In genomic region chr6:43632871-43633270, GRCm38 (mm10) we compare ENCODE assay signal across 16 mouse cellular contexts.
"Had no signal": no experiment of that assay in that cellular context is flagged by ENCODE, and none has a peak within 500 bp of the region (broad histone marks: within the 10 kb centered on the region; RNA-seq: fewer than 3 reads in every experiment).

No protein-coding gene starts in this region.

- H3K27ac ChIP-seq: liver, embryonic 15.5 days; lung, embryonic 15.5 days; midbrain, embryonic 13.5 days; midbrain, embryonic 15.5 days; neural tube, embryonic 12.5 days; stomach, embryonic 15.5 days; stomach, postnatal 0 days had no signal

- H3K4me1 ChIP-seq: liver, embryonic 15.5 days; lung, embryonic 15.5 days; midbrain, embryonic 13.5 days; midbrain, embryonic 15.5 days; neural tube, embryonic 12.5 days; stomach, embryonic 15.5 days had no signal

- H3K9me3 ChIP-seq: liver, embryonic 15.5 days; lung, embryonic 15.5 days; megakaryocyte, embryonic 14.5 days; midbrain, embryonic 13.5 days; midbrain, embryonic 15.5 days; neural tube, embryonic 12.5 days; stomach, embryonic 15.5 days had no signal

- DNase-seq: liver, postnatal 0 days; lung, adult 2 months; lung, postnatal 4 days; right cerebral cortex, postnatal 14 days; thymus, adult 2 months; thymus, postnatal 25 days; thymus, postnatal 4 days had no signal

- H3K4me2 ChIP-seq: liver, embryonic 15.5 days; lung, embryonic 15.5 days; midbrain, embryonic 13.5 days; midbrain, embryonic 15.5 days; neural tube, embryonic 12.5 days; stomach, embryonic 15.5 days had no signal

- ATAC-seq: liver, postnatal 0 days; lung, postnatal 0 days; midbrain, embryonic 13.5 days; midbrain, embryonic 15.5 days had no signal

- H3K9ac ChIP-seq: liver, embryonic 15.5 days; liver, postnatal 0 days; lung, embryonic 15.5 days; midbrain, embryonic 13.5 days; midbrain, embryonic 15.5 days; neural tube, embryonic 12.5 days; stomach, embryonic 15.5 days had no signal

- H3K27me3 ChIP-seq: liver, embryonic 15.5 days; lung, embryonic 15.5 days; megakaryocyte, embryonic 14.5 days; midbrain, embryonic 13.5 days; midbrain, embryonic 15.5 days; neural tube, embryonic 12.5 days; stomach, embryonic 15.5 days had no signal

- H3K4me3 ChIP-seq: liver, embryonic 15.5 days; lung, embryonic 15.5 days; megakaryocyte, embryonic 14.5 days; midbrain, embryonic 13.5 days; midbrain, embryonic 15.5 days; neural tube, embryonic 12.5 days; stomach, embryonic 15.5 days had no signal

- H3K36me3 ChIP-seq: liver, embryonic 15.5 days; lung, embryonic 15.5 days; midbrain, embryonic 13.5 days; midbrain, embryonic 15.5 days; neural tube, embryonic 12.5 days; stomach, embryonic 15.5 days had no signal
